Comparison of ENCODE assay signal across 8 mouse cellular contexts in genomic region chr11:94158521-94158920, GRCm38 (mm10). TPM values are rescaled to one million over a fixed set of nuclear protein-coding genes. Genes with fewer than 3 reads are reported as not detected.
DNase-seq lines count a peak whose midpoint lies in the region; ATAC-seq and TF ChIP-seq lines count a peak whose summit lies in the region.
"Had no signal": no experiment of that assay in that cellular context is flagged by ENCODE, and none has a peak within 500 bp of the region (broad histone marks: within the 10 kb centered on the region; RNA-seq: fewer than 3 reads in every experiment).

No protein-coding gene starts in this region.

- no peaks in the 10 kb centered on the region for H3K27me3 ChIP-seq in lung, embryonic 14.5 days (ENCODE audit: insufficient read depth, low read length)
- H3K27me3 ChIP-seq in forebrain, postnatal 0 days (ENCODE audit: insufficient read depth, low read length): no peaks in the 10 kb centered on the region
- no peaks in the 10 kb centered on the region for H3K27me3 ChIP-seq in stomach, postnatal 0 days (ENCODE audit: control insufficient read depth, insufficient read depth, low read length)
- H3K27me3 ChIP-seq: heart, embryonic 15.5 days had no signal

- DNase-seq in lung, embryonic 14.5 days: peak; percentile 23
- no peak for DNase-seq in lung, postnatal 14 days
- DNase-seq in forebrain, postnatal 0 days: no peak
- DNase-seq in kidney, postnatal 36 days: peak; percentile 89 to 95
- DNase-seq in stomach, postnatal 0 days (ENCODE audit: low spot score): no peak
- DNase-seq in right cerebral cortex, postnatal 36 days (ENCODE audit: low spot score in 2 of 2): no peak
- DNase-seq in retina, embryonic 14.5 days (ENCODE audit: low spot score): no peak

- no peaks in the 10 kb centered on the region for H3K9me3 ChIP-seq in lung, embryonic 14.5 days (ENCODE audit: low read depth, low read length)
- H3K9me3 ChIP-seq in forebrain, postnatal 0 days (ENCODE audit: low read length): no peaks in the 10 kb centered on the region
- H3K9me3 ChIP-seq in stomach, postnatal 0 days (ENCODE audit: control insufficient read depth, low read length): no peaks in the 10 kb centered on the region
- H3K9me3 ChIP-seq: heart, embryonic 15.5 days had no signal

- no peak for TF ChIP-seq CTCF in lung, embryonic 14.5 days (IDR thresholded peaks at IDR 0.05; ENCODE audit: low read depth)
- no peak for TF ChIP-seq CTCF in forebrain, postnatal 0 days (IDR thresholded peaks at IDR 0.05; ENCODE audit: low read depth)
- TF ChIP-seq CTCF in stomach, postnatal 0 days (IDR thresholded peaks at IDR 0.05; ENCODE audit: low read depth): no peak

- H3K4me1 ChIP-seq in lung, embryonic 14.5 days (ENCODE audit: insufficient read depth): peaks cover 6% of the 10 kb centered on the region
- H3K4me1 ChIP-seq in forebrain, postnatal 0 days (ENCODE audit: insufficient read depth): peaks cover 31% of the 10 kb centered on the region
- H3K4me1 ChIP-seq in stomach, postnatal 0 days (replicated peaks; ENCODE audit: control insufficient read depth, insufficient read depth): peaks cover 9% of the 10 kb centered on the region

- H3K4me2 ChIP-seq in lung, embryonic 14.5 days: no peak overlapping the region
- H3K4me2 ChIP-seq in forebrain, postnatal 0 days (ENCODE audit: low read depth): no peak overlapping the region
- no peak overlapping the region for H3K4me2 ChIP-seq in stomach, postnatal 0 days (replicated peaks; ENCODE audit: low read depth)
- H3K4me2 ChIP-seq: heart, embryonic 15.5 days had no signal

- H3K36me3 ChIP-seq in lung, embryonic 14.5 days (ENCODE audit: insufficient read depth): no peaks in the 10 kb centered on the region
- no peaks in the 10 kb centered on the region for H3K36me3 ChIP-seq in forebrain, postnatal 0 days (ENCODE audit: insufficient read depth)
- H3K36me3 ChIP-seq in stomach, postnatal 0 days (ENCODE audit: control insufficient read depth, insufficient read depth, low read length): no peaks in the 10 kb centered on the region
- H3K36me3 ChIP-seq: heart, embryonic 15.5 days had no signal

- no peak overlapping the region for H3K9ac ChIP-seq in lung, embryonic 14.5 days
- H3K9ac ChIP-seq in forebrain, postnatal 0 days: no peak overlapping the region
- 0 out of 2 replicates have a peak overlapping the region, but pooled peaks have one; percentile 27 for H3K9ac ChIP-seq in stomach, postnatal 0 days (ENCODE audit: low read length)
- H3K9ac ChIP-seq: heart, embryonic 15.5 days had no signal

- no peak for TF ChIP-seq EP300 in stomach, postnatal 0 days (optimal IDR thresholded peaks at IDR 0.05)

- ATAC-seq in lung, embryonic 14.5 days (ENCODE audit: insufficient read depth): no peak
- no peak for ATAC-seq in forebrain, postnatal 0 days
- no peak for ATAC-seq in stomach, postnatal 0 days (ENCODE audit: low FRiP score, low TSS enrichment)

- WGBS in lung, embryonic 14.5 days: 33% methylated on average over 14 of the region's 14 CpGs
- WGBS in forebrain, postnatal 0 days: 46% methylated on average over 14 of the region's 14 CpGs
- WGBS in stomach, postnatal 0 days: 38% methylated on average over 14 of the region's 14 CpGs

- no peak overlapping the region for H3K27ac ChIP-seq in lung, embryonic 14.5 days (ENCODE audit: low read depth)
- H3K27ac ChIP-seq in forebrain, postnatal 0 days (ENCODE audit: low read depth, low read length): peak overlapping the region; percentile 98
- H3K27ac ChIP-seq in stomach, postnatal 0 days (replicated peaks): peak overlapping the region; percentile 95

- H3K4me3 ChIP-seq in lung, embryonic 14.5 days (ENCODE audit: low read depth, low read length): no peak overlapping the region
- H3K4me3 ChIP-seq in forebrain, postnatal 0 days (ENCODE audit: low read depth, low read length): no peak overlapping the region
- no peak overlapping the region for H3K4me3 ChIP-seq in stomach, postnatal 0 days (ENCODE audit: low read depth, low read length)
- H3K4me3 ChIP-seq: heart, embryonic 15.5 days had no signal

RNA-seq across cellular contexts. Expression of gene Tob1, which starts 52.7 kb away (rescaled TPM):
- polyA plus RNA-seq in lung, embryonic 14.5 days (2014; fragmentation: Nextera tagmentation; extraction: Ambion mirVana): 18.2 and 19.9 TPM in 2 replicates
- total RNA-seq in forebrain, postnatal 0 days (2014; rRNA removed): 12.5 and 17.3 TPM in 2 replicates
- 27.9 and 31.6 TPM in 2 replicates for polyA plus RNA-seq in forebrain, postnatal 0 days (2015; fragmentation: Nextera tagmentation; extraction: Ambion mirVana)
- polyA plus RNA-seq in stomach, postnatal 0 days (2015; fragmentation: Nextera tagmentation; extraction: Ambion mirVana): 71.1 and 74.1 TPM in 2 replicates

Comparison
In these comparisons a context has a peak if more than half of its experiments do, and no peak if none do; other contexts are left out.
1. DNase-seq: peak in lung, embryonic 14.5 days (single experiment) and kidney, postnatal 36 days (2 of 2); none in lung, postnatal 14 days (single experiment), forebrain, postnatal 0 days (single experiment), stomach, postnatal 0 days (single experiment), right cerebral cortex, postnatal 36 days (0 of 2) and retina, embryonic 14.5 days (single experiment).